Mouse (Mus musculus) kidney, adult 2 months (tissue): ENCODE data around the gene Ccr2. TPM values are rescaled to one million over a fixed set of nuclear protein-coding genes. Genes with fewer than 3 reads are reported as not detected.
A peak's percentile ranks its signal among the peaks of the same experiment; 100 is the strongest.
"Not testable (repeated sequence)": the region's sequence is repeated elsewhere in the genome, so short reads cannot be mapped to it uniquely, and the experiment has no call there.

Source experiments
- DNase-seq: peaks from one replicate; pipeline ENCODE4 v3.0.0; 2021
- H3K27ac ChIP-seq: fragments of 200-500 bp; 2 replicates; pipeline ENCODE4 v1.5.1; 2012; ENCODE audit warnings: low read depth, low read length, control low read depth, inconsistent platforms; ENCODE audit not compliant: insufficient read depth
- H3K27me3 ChIP-seq: fragments of 200-500 bp; replicated peaks from 2 replicates; pipeline ENCODE4 v1.6.1; 2012; ENCODE audit warnings: mild to moderate bottlenecking, moderate library complexity, low read length, inconsistent platforms; ENCODE audit not compliant: control insufficient read depth, insufficient read depth
- H3K36me3 ChIP-seq: fragments of 200-500 bp; 2 replicates; pipeline ENCODE4 v1.6.1; 2012; ENCODE audit warnings: mild to moderate bottlenecking, moderate library complexity, low read length, inconsistent platforms; ENCODE audit not compliant: control insufficient read depth, insufficient read depth
- H3K4me1 ChIP-seq: fragments of 200-500 bp; 2 replicates; pipeline ENCODE4 v1.6.1; 2011; ENCODE audit warnings: low read length; ENCODE audit not compliant: control insufficient read depth, insufficient read depth
- H3K4me3 ChIP-seq: fragments of 200-500 bp; 2 replicates; pipeline ENCODE4 v1.5.1; 2011; ENCODE audit warnings: mild to moderate bottlenecking, low read depth, low read length, control low read depth; ENCODE audit not compliant: insufficient read depth
- CTCF ChIP-seq: fragments of 200-500 bp; conservative IDR thresholded peaks from 2 replicates; pipeline ENCODE4 v1.5.1; 2011; ENCODE audit warnings: low read depth, mild to moderate bottlenecking, control low read depth, low read length, moderate library complexity, mixed read lengths; ENCODE audit not compliant: insufficient read depth, insufficient read length
- POLR2A ChIP-seq: fragments of 200-500 bp; IDR thresholded peaks from one replicate; pipeline ENCODE4 v1.6.1; 2011; ENCODE audit warnings: low read depth, low read length, control low read depth
- WGBS: fragments of 180-500 bp; shearing (Covaris S2); methylation state at CpG from one replicate; pipeline ENCODE4 v1.1.7; 2018; 5-methylcytosine and 5-hydroxymethylcytosine counted together
- polyA plus RNA-seq: library from polyadenylated mRNA; depleted of rRNA; stranded (reverse); fragments of >200 nt; gene quantifications from 2 replicates; pipeline ENCODE4 v1.2.3, GENCODE M21; 2012

Gene Ccr2
- polyA plus RNA-seq, 1 experiment: 2.1 TPM

DNA sequence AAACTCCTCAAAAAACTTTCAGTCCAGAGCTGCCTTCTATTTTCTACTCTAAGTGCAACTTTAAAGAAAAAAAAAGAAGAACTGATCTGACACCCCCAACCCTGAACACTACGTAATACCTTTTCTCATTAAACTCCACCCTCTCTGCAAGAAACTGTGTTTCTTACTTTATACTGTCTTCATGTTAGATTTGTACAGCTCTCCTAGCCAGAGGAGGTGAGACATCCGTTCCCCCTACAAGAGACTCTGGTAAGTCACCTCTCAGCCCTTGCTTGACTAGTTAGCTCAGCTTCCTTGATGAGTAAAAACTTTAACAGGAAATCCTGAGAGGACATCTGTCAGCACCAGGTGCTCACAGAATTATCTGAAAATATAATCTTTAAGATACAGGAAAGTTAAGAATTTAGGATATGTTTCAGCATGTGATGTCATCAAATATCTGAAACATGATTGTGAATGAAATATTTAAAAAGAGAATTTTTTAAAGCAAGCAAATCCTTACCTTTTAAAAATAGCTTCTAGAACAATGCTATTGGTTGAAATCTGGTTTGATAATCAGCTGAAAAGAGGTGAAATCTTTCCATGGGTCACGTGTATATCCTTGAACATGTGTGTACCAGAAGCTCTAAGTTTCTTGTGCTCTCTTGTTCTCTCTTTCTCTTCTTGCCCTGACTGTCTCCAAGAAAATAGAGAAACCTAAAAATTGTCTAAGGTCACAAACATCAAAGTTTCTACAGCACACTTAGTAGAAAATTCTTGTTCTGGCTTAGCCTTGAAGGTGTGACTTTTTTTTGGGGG is 19.8 kb downstream of the Ccr2 start, which contains the start of gene Ccr5:
Gene Ccr5, plus strand, starts transcription at position 157 of the 798 bp plus-strand sequence.
- DNase-seq: no peak
- H3K4me3 ChIP-seq: no peak within 1 kb of the TSS
- H3K27ac ChIP-seq: no peak within 1 kb of the TSS
- no peak for TF ChIP-seq POLR2A
- no peak for TF ChIP-seq CTCF
- no peaks in the 10 kb centered on the region for H3K36me3 ChIP-seq
- 67% methylated on average over 3 of the region's 3 CpGs for WGBS
- H3K4me1 ChIP-seq: no peaks in the 10 kb centered on the region
- no peaks in the 10 kb centered on the region for H3K27me3 ChIP-seq

GRCm38 (mm10) chr9:124125576-124125975 is 23.8 kb downstream of the Ccr2 start:
- Histone ChIP-seq H3K36me3 (no peaks in the 10 kb centered on the region), H3K4me1 (no peaks in the 10 kb centered on the region), H3K27me3 (no peaks in the 10 kb centered on the region), H3K4me3 (no peak overlapping the region), H3K27ac (no peak overlapping the region)
- TF ChIP-seq CTCF (no peak), POLR2A (no peak)
- DNase-seq: peak; percentile 7
- 81% methylated on average over 11 of the region's 11 CpGs for WGBS

DNA sequence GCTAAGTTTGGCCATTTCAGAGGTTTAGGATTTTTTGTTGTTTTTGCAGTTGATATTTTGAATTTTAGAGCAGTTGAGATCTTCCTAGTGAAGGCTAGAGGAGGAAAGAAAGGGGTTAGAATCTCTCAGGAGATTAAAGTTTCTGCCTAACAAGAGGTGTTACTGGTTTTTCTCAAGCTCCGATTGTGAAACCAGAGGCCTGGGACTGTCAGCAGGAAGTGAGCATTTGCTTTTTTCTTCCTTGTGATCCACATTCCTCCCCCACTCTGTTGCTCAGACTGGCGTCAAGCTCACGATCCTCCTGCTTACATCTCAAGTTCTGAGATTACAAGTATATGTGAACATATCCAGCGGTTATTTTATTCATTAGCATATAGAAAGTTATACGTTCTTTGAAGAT is 24.6 kb downstream of the Ccr2 start:
- no peaks in the 10 kb centered on the region for H3K4me1 ChIP-seq
- H3K27ac ChIP-seq: no peak overlapping the region
- TF ChIP-seq CTCF (no peak), POLR2A (no peak)
- DNase-seq: peak; percentile 9
- no peak overlapping the region for H3K4me3 ChIP-seq
- no peaks in the 10 kb centered on the region for H3K36me3 ChIP-seq
- WGBS: 40% methylated on average over 5 of the region's 5 CpGs
- no peaks in the 10 kb centered on the region for H3K27me3 ChIP-seq

- Histone ChIP-seq H3K27ac (no peak overlapping the region), H3K4me1 (no peaks in the 10 kb centered on the region), H3K4me3 (no peak overlapping the region), H3K27me3 (no peaks in the 10 kb centered on the region), H3K36me3 (no peaks in the 10 kb centered on the region)
- WGBS: 59% methylated on average over 4 of the region's 4 CpGs
- TF ChIP-seq POLR2A: no peak
- TF ChIP-seq CTCF: no peak
- DNase-seq: no peak
Measured at GRCm38 (mm10) chr9:124127412-124127811, 25.7 kb downstream of the Ccr2 start.

- 3% methylated on average over 1 of the region's 1 CpGs for WGBS
- peak; percentile 61 for DNase-seq
Measured at GRCm38 (mm10) chr9:124128379-124128778, 26.6 kb downstream of the Ccr2 start.

DNA sequence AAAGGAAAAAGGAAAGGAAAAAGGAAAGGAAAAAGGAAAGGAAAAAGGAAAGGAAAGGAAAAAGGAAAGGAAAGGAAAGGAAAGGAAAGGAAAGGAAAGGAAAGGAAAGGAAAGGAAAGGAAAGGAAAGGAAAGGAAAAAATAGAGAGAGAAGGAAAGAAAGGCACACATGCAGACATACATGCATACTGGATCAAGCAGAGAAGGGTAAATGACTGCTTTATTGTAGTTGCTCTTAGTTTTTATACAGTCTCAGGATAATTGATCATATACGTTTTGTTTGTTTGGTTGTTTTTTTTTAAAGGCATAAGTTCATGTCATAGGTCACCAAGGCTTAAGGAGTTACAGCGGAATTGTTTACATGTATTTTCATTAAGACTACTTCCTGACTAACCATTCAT is 31.1 kb downstream of the Ccr2 start:
- H3K27ac ChIP-seq, H3K4me1 ChIP-seq, DNase-seq, H3K4me3 ChIP-seq, H3K36me3 ChIP-seq, H3K27me3 ChIP-seq: not testable (repeated sequence)
- WGBS: 75% methylated on average over 2 of the region's 2 CpGs

More at GRCm38 (mm10) chr9:124128379-124128778, 26.6 kb downstream of the Ccr2 start:
- no peaks in the 10 kb centered on the region for H3K27me3 ChIP-seq
- no peak overlapping the region for H3K4me3 ChIP-seq
- H3K36me3 ChIP-seq: no peaks in the 10 kb centered on the region
- H3K27ac ChIP-seq: no peak overlapping the region
- H3K4me1 ChIP-seq: no peaks in the 10 kb centered on the region
- TF ChIP-seq CTCF (0 out of 2 replicates have a peak, but pooled peaks have one; percentile 14), POLR2A (no peak)

DNA sequence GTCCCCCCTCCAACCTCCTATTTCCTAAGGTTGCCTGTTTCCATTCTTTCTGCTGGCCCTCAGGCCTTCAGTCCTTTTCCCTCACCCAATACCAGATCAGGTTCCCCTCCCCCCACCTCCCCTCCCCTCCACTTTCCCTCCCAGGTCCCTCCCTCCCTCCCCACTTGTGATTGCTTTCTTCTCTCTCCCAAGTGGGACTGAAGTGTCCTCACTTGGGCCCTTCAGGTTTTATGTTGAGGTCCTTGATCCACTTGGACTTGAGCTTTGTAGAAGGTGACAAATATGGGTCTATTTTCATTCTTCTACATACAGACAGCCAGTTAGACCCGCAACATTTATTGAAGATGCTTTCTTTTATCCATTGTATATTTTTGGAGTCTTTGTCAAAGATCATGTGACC is 33.2 kb downstream of the Ccr2 start:
- DNase-seq, H3K27ac ChIP-seq, H3K36me3 ChIP-seq, H3K4me3 ChIP-seq, H3K4me1 ChIP-seq, H3K27me3 ChIP-seq: not testable (repeated sequence)
- 98% methylated on average over 1 of the region's 1 CpGs for WGBS

DNA sequence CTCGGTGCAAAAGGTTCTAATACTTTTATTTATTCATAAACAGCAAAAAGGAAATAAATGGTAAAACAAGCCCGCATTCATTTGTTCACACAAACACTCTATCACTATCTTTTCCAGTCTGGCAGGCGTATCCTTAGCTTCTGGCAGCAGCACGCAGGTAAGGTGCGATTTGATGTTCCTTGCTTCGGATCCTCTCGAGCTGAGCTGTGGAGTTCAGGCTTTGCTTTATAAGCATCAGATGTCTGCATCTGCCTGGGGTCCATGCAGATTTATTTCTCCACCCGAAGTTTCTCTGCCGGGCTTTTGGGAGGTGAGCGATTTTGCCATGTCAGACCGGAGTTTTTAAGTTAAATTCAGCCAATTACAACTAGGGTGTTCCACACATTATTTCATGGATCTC is 35.9 kb downstream of the Ccr2 start:
- WGBS: 79% methylated on average over 11 of the region's 11 CpGs
- H3K4me3 ChIP-seq: no peak overlapping the region
- no peaks in the 10 kb centered on the region for H3K27me3 ChIP-seq
- no peaks in the 10 kb centered on the region for H3K4me1 ChIP-seq
- H3K36me3 ChIP-seq: no peaks in the 10 kb centered on the region
- H3K27ac ChIP-seq: no peak overlapping the region
- no peak for TF ChIP-seq POLR2A
- no peak for TF ChIP-seq CTCF
- DNase-seq: no peak
